Comparison of ENCODE assay signal across 13 mouse cellular contexts in genomic region chr16:63270173-63270572, GRCm38 (mm10).
A peak's percentile ranks its signal among the peaks of the same experiment; 100 is the strongest.
DNase-seq lines count a peak whose midpoint lies in the region; ATAC-seq and TF ChIP-seq lines count a peak whose summit lies in the region.
"Had no signal": no experiment of that assay in that cellular context is flagged by ENCODE, and none has a peak within 500 bp of the region (broad histone marks: within the 10 kb centered on the region; RNA-seq: fewer than 3 reads in every experiment).

No protein-coding gene starts in this region.

- no peak overlapping the region for H3K27ac ChIP-seq in heart, embryonic 15.5 days
- no peak overlapping the region for H3K27ac ChIP-seq in neural tube, embryonic 12.5 days
- H3K27ac ChIP-seq in neural tube, embryonic 15.5 days (replicated peaks) = no peak overlapping the region
- H3K27ac ChIP-seq in left cerebral cortex, adult 2 months = no peak overlapping the region
- H3K27ac ChIP-seq in lung, postnatal 0 days (ENCODE audit: low read length) = no peak overlapping the region

- H3K27me3 ChIP-seq in heart, embryonic 15.5 days = no peaks in the 10 kb centered on the region
- H3K27me3 ChIP-seq in neural tube, embryonic 12.5 days (replicated peaks) = no peaks in the 10 kb centered on the region
- no peaks in the 10 kb centered on the region for H3K27me3 ChIP-seq in neural tube, embryonic 15.5 days (replicated peaks)
- H3K27me3 ChIP-seq in lung, postnatal 0 days (replicated peaks; ENCODE audit: insufficient read depth, low read length) = no peaks in the 10 kb centered on the region

- no peak for DNase-seq in heart, adult 18-20 months
- peak; percentile 46 for DNase-seq in mesoderm, embryonic 11.5 days (ENCODE audit: low read depth, low spot score)
- no peak for DNase-seq in left cerebral cortex, adult 2 months (ENCODE audit: extremely low spot score in 1 of 2, low spot score in 2 of 2)
- DNase-seq in lung, postnatal 0 days (ENCODE audit: low spot score) = no peak
- DNase-seq: adrenal gland, postnatal 14 days; kidney, postnatal 36 days; layer of hippocampus, postnatal 36 days; lung, adult 18-20 months had no signal

- H3K9me3 ChIP-seq in heart, embryonic 15.5 days (replicated peaks) = no peaks in the 10 kb centered on the region
- no peaks in the 10 kb centered on the region for H3K9me3 ChIP-seq in neural tube, embryonic 12.5 days
- no peaks in the 10 kb centered on the region for H3K9me3 ChIP-seq in neural tube, embryonic 15.5 days (replicated peaks)
- no peaks in the 10 kb centered on the region for H3K9me3 ChIP-seq in lung, postnatal 0 days (ENCODE audit: low read length)

- intact Hi-C loops in left cerebral cortex, adult 2 months (cut with DNase I) = no loop called here

- no peak overlapping the region for H3K4me2 ChIP-seq in heart, embryonic 15.5 days
- H3K4me2 ChIP-seq in neural tube, embryonic 12.5 days (replicated peaks) = no peak overlapping the region
- no peak overlapping the region for H3K4me2 ChIP-seq in neural tube, embryonic 15.5 days
- H3K4me2 ChIP-seq in lung, postnatal 0 days (replicated peaks; ENCODE audit: low read depth, low read length) = no peak overlapping the region

- H3K9ac ChIP-seq in heart, embryonic 15.5 days = no peak overlapping the region
- no peak overlapping the region for H3K9ac ChIP-seq in neural tube, embryonic 12.5 days
- no peak overlapping the region for H3K9ac ChIP-seq in neural tube, embryonic 15.5 days (replicated peaks)
- no peak overlapping the region for H3K9ac ChIP-seq in lung, postnatal 0 days (replicated peaks; ENCODE audit: low read depth)

- no peak for TF ChIP-seq EP300 in lung, postnatal 0 days (IDR thresholded peaks at IDR 0.05)

- no peaks in the 10 kb centered on the region for H3K36me3 ChIP-seq in heart, embryonic 15.5 days
- no peaks in the 10 kb centered on the region for H3K36me3 ChIP-seq in neural tube, embryonic 12.5 days
- H3K36me3 ChIP-seq in neural tube, embryonic 15.5 days = no peaks in the 10 kb centered on the region
- H3K36me3 ChIP-seq in lung, postnatal 0 days (ENCODE audit: insufficient read depth, low read length) = no peaks in the 10 kb centered on the region
- H3K36me3 ChIP-seq: G1E had no signal

- no peak for TF ChIP-seq CTCF in left cerebral cortex, adult 2 months (IDR thresholded peaks at IDR 0.05)
- no peak for TF ChIP-seq CTCF in lung, postnatal 0 days (IDR thresholded peaks at IDR 0.05)

- WGBS in heart, embryonic 15.5 days = 32% methylated on average over 5 of the region's 5 CpGs
- WGBS in neural tube, embryonic 12.5 days = 21% methylated on average over 5 of the region's 5 CpGs
- WGBS in neural tube, embryonic 15.5 days = 17% methylated on average over 5 of the region's 5 CpGs
- 38% methylated on average over 5 of the region's 5 CpGs for WGBS in lung, postnatal 0 days

- no peaks in the 10 kb centered on the region for H3K4me1 ChIP-seq in heart, embryonic 15.5 days (replicated peaks)
- H3K4me1 ChIP-seq in neural tube, embryonic 12.5 days = peaks cover 4% of the 10 kb centered on the region; the same call in 1 of the 2 replicates
- H3K4me1 ChIP-seq in neural tube, embryonic 15.5 days = peaks cover 6% of the 10 kb centered on the region; the same call in 1 of the 2 replicates
- no peaks in the 10 kb centered on the region for H3K4me1 ChIP-seq in lung, postnatal 0 days (ENCODE audit: insufficient read depth, low read depth, low read length)

- no peak overlapping the region for H3K4me3 ChIP-seq in heart, embryonic 15.5 days
- no peak overlapping the region for H3K4me3 ChIP-seq in neural tube, embryonic 12.5 days
- H3K4me3 ChIP-seq in neural tube, embryonic 15.5 days (replicated peaks) = no peak overlapping the region
- no peak overlapping the region for H3K4me3 ChIP-seq in left cerebral cortex, adult 2 months
- no peak overlapping the region for H3K4me3 ChIP-seq in lung, postnatal 0 days (ENCODE audit: low read depth, low read length)

- ATAC-seq in heart, embryonic 15.5 days (replicated peaks; ENCODE audit: insufficient number of reproducible peaks, insufficient read depth, low FRiP score, low read depth) = peak; percentile 18; the same call in 1 of the 2 replicates
- ATAC-seq in neural tube, embryonic 12.5 days (ENCODE audit: low FRiP score, low read depth) = peak; percentile 79; the same call in 1 of the 2 replicates
- no peak for ATAC-seq in neural tube, embryonic 15.5 days (ENCODE audit: low FRiP score)
- ATAC-seq in lung, postnatal 0 days = no peak
- ATAC-seq in CD4-positive, CD25-positive, alpha-beta regulatory T cell, adult 4 months = no peak

Comparison
In these comparisons a context has a peak if more than half of its experiments do, and no peak if none do; other contexts are left out.
1. ATAC-seq: peak in heart, embryonic 15.5 days (single experiment) and neural tube, embryonic 12.5 days (single experiment); none in neural tube, embryonic 15.5 days (single experiment), lung, postnatal 0 days (single experiment) and CD4-positive, CD25-positive, alpha-beta regulatory T cell, adult 4 months (single experiment).